Mouse (Mus musculus): Measurements from ENCODE around the gene Olfr48. TPM values are rescaled to one million over a fixed set of nuclear protein-coding genes. Genes with fewer than 3 reads are reported as not detected.

The Olfr48 gene
- not detected in 2 replicates for polyA plus RNA-seq (2016; fragmentation: Nextera tagmentation; extraction: Ambion mirVana)

DNA sequence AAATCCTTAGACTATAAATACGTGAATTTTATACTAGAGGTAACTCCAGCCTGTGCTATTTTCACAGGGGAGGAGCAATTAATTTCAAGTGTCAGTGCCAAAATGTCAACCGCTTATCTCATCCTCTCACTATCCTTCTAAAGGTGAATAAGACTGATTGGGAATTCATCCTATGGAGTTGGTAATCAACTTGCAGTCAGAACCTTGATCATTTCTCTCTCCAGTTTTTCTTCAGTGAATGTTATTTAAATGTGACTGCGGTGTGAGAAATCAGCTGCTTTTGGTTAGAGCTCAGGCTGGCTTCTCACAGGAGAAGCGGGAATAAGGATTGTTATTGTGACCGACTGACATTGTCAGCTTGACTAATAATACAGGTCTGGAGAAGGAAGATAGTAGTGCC is at the start of gene Olfr48:
Gene Olfr48, minus strand, starts transcription at position 101 of the 400 bp plus-strand sequence.
- no peaks in the 10 kb centered on the region for H3K4me1 ChIP-seq
- H3K27me3 ChIP-seq (ENCODE audit: low read depth, poor library complexity, severe bottlenecking) = no peaks in the 10 kb centered on the region
- no peaks in the 10 kb centered on the region for H3K36me3 ChIP-seq
- no peak within 1 kb of the TSS for H3K4me3 ChIP-seq
- no peaks in the 10 kb centered on the region for H3K9me3 ChIP-seq (replicated peaks)
- H3K27ac ChIP-seq = no peak within 1 kb of the TSS
- 94% methylated on average over 5 of the region's 5 CpGs for WGBS
- no peak for DNase-seq (ENCODE audit: low spot score)

GRCm38 (mm10) chr2:89878137-89878536 is 30.1 kb upstream of the Olfr48 start, which contains the start of gene Olfr1257:
Olfr1257 (plus strand) TSS chr2:89878437.
- DNase-seq (ENCODE audit: low spot score) = no peak
- Histone ChIP-seq H3K4me1 (no peaks in the 10 kb centered on the region), H3K27ac (no peak within 1 kb of the TSS), H3K36me3 (no peaks in the 10 kb centered on the region), H3K9me3 (replicated peaks) (no peaks in the 10 kb centered on the region), H3K27me3 (ENCODE audit: low read depth, poor library complexity, severe bottlenecking) (no peaks in the 10 kb centered on the region), H3K4me3 (no peak within 1 kb of the TSS)
- WGBS = 91% methylated on average over 1 of the region's 1 CpGs

GRCm38 (mm10) chr2:89849230-89849629 is 1.2 kb upstream of the Olfr48 start:
- 100% methylated on average over 1 of the region's 1 CpGs for WGBS
- no peak overlapping the region for H3K4me3 ChIP-seq
- no peaks in the 10 kb centered on the region for H3K36me3 ChIP-seq
- no peak for DNase-seq (ENCODE audit: low spot score)
- no peaks in the 10 kb centered on the region for H3K9me3 ChIP-seq (replicated peaks)
- H3K27ac ChIP-seq = no peak overlapping the region
- H3K4me1 ChIP-seq = no peaks in the 10 kb centered on the region
- no peaks in the 10 kb centered on the region for H3K27me3 ChIP-seq (ENCODE audit: low read depth, poor library complexity, severe bottlenecking)

DNA sequence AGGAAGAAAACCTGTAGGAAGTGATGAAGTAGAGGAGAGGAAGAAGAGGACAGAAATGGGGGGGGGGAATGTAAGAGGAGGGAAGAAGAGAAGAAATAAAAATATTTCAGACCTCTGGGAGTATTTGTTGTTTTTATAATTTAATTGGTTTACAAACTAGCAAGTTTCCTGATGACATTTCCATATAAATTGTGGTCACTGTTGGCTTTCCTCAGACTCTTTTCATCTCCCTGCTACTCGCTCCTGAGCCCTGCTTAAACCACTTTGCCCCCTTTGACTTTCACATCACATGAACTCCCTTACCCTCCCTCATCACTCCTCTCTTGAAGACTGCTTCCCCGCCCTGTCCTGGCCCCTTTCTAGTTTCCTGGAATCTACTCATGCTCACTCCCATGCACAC is 6.5 kb downstream of the Olfr48 start, which contains the start of gene Olfr1256:
Gene Olfr1256, minus strand, starts transcription at position 101 of the 400 bp plus-strand sequence.
- no peak for DNase-seq (ENCODE audit: low spot score)
- no peak within 1 kb of the TSS for H3K4me3 ChIP-seq
- no peaks in the 10 kb centered on the region for H3K9me3 ChIP-seq (replicated peaks)
- WGBS = 66% methylated on average over 2 of the region's 2 CpGs
- H3K27me3 ChIP-seq (ENCODE audit: low read depth, poor library complexity, severe bottlenecking) = no peaks in the 10 kb centered on the region
- H3K4me1 ChIP-seq = no peaks in the 10 kb centered on the region
- H3K27ac ChIP-seq = no peak within 1 kb of the TSS
- H3K36me3 ChIP-seq = no peaks in the 10 kb centered on the region

DNA sequence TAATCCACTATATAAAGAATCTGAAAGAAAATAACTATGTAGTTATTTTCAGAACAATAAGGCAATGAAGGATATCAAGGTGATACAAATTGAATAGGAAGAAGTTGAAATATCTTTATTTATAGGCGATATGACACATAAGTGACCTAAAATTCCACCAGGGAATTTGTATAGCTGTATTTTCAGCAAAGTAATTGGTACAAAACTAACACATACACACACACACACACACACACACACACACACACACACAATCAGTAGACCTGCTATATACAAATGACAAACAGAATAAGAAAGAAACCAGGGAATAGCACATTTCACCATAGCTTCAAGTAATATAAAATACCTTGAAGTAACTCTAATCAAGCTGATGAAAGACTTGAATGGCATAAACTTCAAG is 27.8 kb downstream of the Olfr48 start:
- no peaks in the 10 kb centered on the region for H3K9me3 ChIP-seq (replicated peaks)

DNA sequence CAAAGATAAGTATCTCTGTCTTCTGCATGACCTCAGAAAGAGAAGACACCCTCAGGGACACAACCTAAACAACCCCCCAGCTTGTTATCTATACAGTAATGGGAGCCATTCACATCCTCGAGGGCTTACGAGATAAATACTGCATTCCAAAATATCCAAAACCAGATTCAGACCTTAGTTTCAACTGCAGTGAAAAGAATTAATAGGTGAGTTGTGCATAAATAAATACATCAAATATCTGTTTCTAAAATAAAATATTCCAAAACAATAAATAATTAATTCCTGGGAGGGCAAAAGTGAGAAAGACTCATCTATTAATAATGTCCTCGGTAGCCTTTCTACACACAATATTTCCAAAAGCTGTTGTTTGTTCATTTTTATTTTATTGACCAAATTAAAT is 36.3 kb downstream of the Olfr48 start, which contains the start of gene Olfr1255:
Gene Olfr1255, plus strand, starts transcription at position 301 of the 400 bp plus-strand sequence.
- Histone ChIP-seq H3K9me3 (replicated peaks) (no peaks in the 10 kb centered on the region), H3K4me3 (no peak within 1 kb of the TSS), H3K27ac (no peak within 1 kb of the TSS), H3K36me3 (no peaks in the 10 kb centered on the region), H3K4me1 (no peaks in the 10 kb centered on the region), H3K27me3 (ENCODE audit: low read depth, poor library complexity, severe bottlenecking) (no peaks in the 10 kb centered on the region)
- no peak for DNase-seq (ENCODE audit: low spot score)
- WGBS = 95% methylated on average over 3 of the region's 3 CpGs

More for the DNA sequence above, 27.8 kb downstream of the Olfr48 start:
- H3K4me3 ChIP-seq = no peak overlapping the region
- no peaks in the 10 kb centered on the region for H3K4me1 ChIP-seq
- H3K27ac ChIP-seq = no peak overlapping the region
- no peak for DNase-seq (ENCODE audit: low spot score)
- 100% methylated on average over 1 of the region's 1 CpGs for WGBS
- H3K36me3 ChIP-seq = no peaks in the 10 kb centered on the region
- no peaks in the 10 kb centered on the region for H3K27me3 ChIP-seq (ENCODE audit: low read depth, poor library complexity, severe bottlenecking)

DNA sequence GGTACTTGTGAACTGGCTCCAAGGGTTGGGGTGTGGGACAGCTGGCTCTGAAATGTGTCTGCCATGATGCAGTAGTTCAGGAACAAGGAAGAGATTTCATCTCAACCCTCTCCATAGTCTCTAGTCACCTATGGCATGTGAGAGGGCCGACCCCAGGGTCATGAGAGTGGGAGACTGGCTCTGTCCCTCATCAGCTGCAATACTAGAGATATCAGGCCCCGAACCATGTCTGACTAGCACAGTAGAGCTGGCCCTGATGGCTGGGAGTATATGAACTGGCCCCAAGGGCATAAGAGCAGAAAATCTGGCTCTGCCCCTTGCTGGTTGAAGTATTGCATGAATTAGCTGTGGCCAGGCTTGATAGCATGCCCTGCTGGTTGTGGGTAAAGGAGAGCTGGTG is 37.3 kb downstream of the Olfr48 start:
- Histone ChIP-seq H3K4me3 (no peak overlapping the region), H3K27ac (no peak overlapping the region), H3K27me3 (ENCODE audit: low read depth, poor library complexity, severe bottlenecking) (no peaks in the 10 kb centered on the region), H3K9me3 (replicated peaks) (no peaks in the 10 kb centered on the region), H3K4me1 (no peaks in the 10 kb centered on the region), H3K36me3 (no peaks in the 10 kb centered on the region)
- 81% methylated on average over 2 of the region's 2 CpGs for WGBS
- no peak for DNase-seq (ENCODE audit: low spot score)

GRCm38 (mm10) chr2:89799583-89799982 is 48.4 kb downstream of the Olfr48 start:
- Histone ChIP-seq H3K36me3 (no peaks in the 10 kb centered on the region), H3K4me1 (no peaks in the 10 kb centered on the region), H3K27ac (no peak overlapping the region), H3K27me3 (ENCODE audit: low read depth, poor library complexity, severe bottlenecking) (no peaks in the 10 kb centered on the region), H3K9me3 (replicated peaks) (no peaks in the 10 kb centered on the region), H3K4me3 (no peak overlapping the region)
- no peak for DNase-seq (ENCODE audit: low spot score)
- 96% methylated on average over 3 of the region's 3 CpGs for WGBS

DNA sequence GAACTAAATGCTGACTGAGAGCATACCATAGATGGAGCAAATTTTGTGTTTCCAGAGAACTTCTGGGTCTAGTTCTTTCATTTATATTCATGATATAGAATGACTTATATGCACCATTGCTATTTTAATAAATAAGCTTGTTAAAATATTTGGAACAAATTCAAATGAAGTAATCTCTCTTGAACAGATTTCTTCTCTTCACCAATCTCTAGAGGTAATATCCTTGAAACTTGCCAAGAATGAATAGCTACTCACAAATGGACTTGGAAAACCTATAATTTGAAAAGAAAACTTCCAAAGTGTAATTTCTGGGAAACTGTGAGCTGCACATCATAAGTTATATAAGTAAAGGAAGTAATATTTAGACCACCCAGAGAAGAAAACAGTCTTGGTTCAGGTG is 54.5 kb downstream of the Olfr48 start, which contains the start of gene Olfr1254:
Gene Olfr1254, minus strand, starts transcription at position 101 of the 400 bp plus-strand sequence.
- Histone ChIP-seq H3K36me3 (no peaks in the 10 kb centered on the region), H3K9me3 (replicated peaks) (no peaks in the 10 kb centered on the region), H3K4me1 (no peaks in the 10 kb centered on the region), H3K27ac (no peak within 1 kb of the TSS), H3K4me3 (no peak within 1 kb of the TSS), H3K27me3 (ENCODE audit: low read depth, poor library complexity, severe bottlenecking) (no peaks in the 10 kb centered on the region)
- DNase-seq (ENCODE audit: low spot score) = no peak

Other genes starting within 250 kb of the Olfr48 start
- not detected in 2 replicates for gene Olfr1247, start 234.1 kb downstream of the Olfr48 start, polyA plus RNA-seq (2016; fragmentation: Nextera tagmentation; extraction: Ambion mirVana)
- not detected in 2 replicates for gene Olfr1248, start 230.0 kb downstream of the Olfr48 start, polyA plus RNA-seq (2016; fragmentation: Nextera tagmentation; extraction: Ambion mirVana)
- not detected in 2 replicates for gene Olfr1249, start 213.2 kb downstream of the Olfr48 start, polyA plus RNA-seq (2016; fragmentation: Nextera tagmentation; extraction: Ambion mirVana)
- gene Olfr1250, start 186.7 kb downstream of the Olfr48 start, polyA plus RNA-seq (2016; fragmentation: Nextera tagmentation; extraction: Ambion mirVana) = not detected in 2 replicates
- gene Olfr1251, start 176.3 kb downstream of the Olfr48 start, polyA plus RNA-seq (2016; fragmentation: Nextera tagmentation; extraction: Ambion mirVana) = not detected in 2 replicates
- gene Olfr1252, start 123.2 kb downstream of the Olfr48 start, polyA plus RNA-seq (2016; fragmentation: Nextera tagmentation; extraction: Ambion mirVana) = not detected in 2 replicates
- not detected in 2 replicates for gene Olfr1253, start 91.1 kb downstream of the Olfr48 start, polyA plus RNA-seq (2016; fragmentation: Nextera tagmentation; extraction: Ambion mirVana)
- not detected in 2 replicates for gene Olfr1254, start 54.6 kb downstream of the Olfr48 start, polyA plus RNA-seq (2016; fragmentation: Nextera tagmentation; extraction: Ambion mirVana)
- gene Olfr1255, start 36.2 kb downstream of the Olfr48 start, polyA plus RNA-seq (2016; fragmentation: Nextera tagmentation; extraction: Ambion mirVana) = not detected in 2 replicates
- gene Olfr1256, start 6.7 kb downstream of the Olfr48 start, polyA plus RNA-seq (2016; fragmentation: Nextera tagmentation; extraction: Ambion mirVana) = not detected in 2 replicates
- not detected in 2 replicates for gene Olfr1257, start 30.2 kb upstream of the Olfr48 start, polyA plus RNA-seq (2016; fragmentation: Nextera tagmentation; extraction: Ambion mirVana)
- gene Olfr1258, start 79.1 kb upstream of the Olfr48 start, polyA plus RNA-seq (2016; fragmentation: Nextera tagmentation; extraction: Ambion mirVana) = not detected in 2 replicates
- not detected in 2 replicates for gene Olfr1259, start 100.5 kb upstream of the Olfr48 start, polyA plus RNA-seq (2016; fragmentation: Nextera tagmentation; extraction: Ambion mirVana)
- gene Olfr1260, start 126.1 kb upstream of the Olfr48 start, polyA plus RNA-seq (2016; fragmentation: Nextera tagmentation; extraction: Ambion mirVana) = not detected in 2 replicates
- gene Olfr1261, start 143.0 kb upstream of the Olfr48 start, polyA plus RNA-seq (2016; fragmentation: Nextera tagmentation; extraction: Ambion mirVana) = not detected in 2 replicates
- not detected in 2 replicates for gene Olfr1262, start 151.9 kb upstream of the Olfr48 start, polyA plus RNA-seq (2016; fragmentation: Nextera tagmentation; extraction: Ambion mirVana)
- not detected in 2 replicates for gene Olfr1263, start 163.9 kb upstream of the Olfr48 start, polyA plus RNA-seq (2016; fragmentation: Nextera tagmentation; extraction: Ambion mirVana)
- gene Olfr1264, start 177.4 kb upstream of the Olfr48 start, polyA plus RNA-seq (2016; fragmentation: Nextera tagmentation; extraction: Ambion mirVana) = not detected in 2 replicates
- not detected in 2 replicates for gene Olfr1265, start 187.1 kb upstream of the Olfr48 start, polyA plus RNA-seq (2016; fragmentation: Nextera tagmentation; extraction: Ambion mirVana)
- gene Olfr140, start 215.4 kb upstream of the Olfr48 start, polyA plus RNA-seq (2016; fragmentation: Nextera tagmentation; extraction: Ambion mirVana) = not detected in 2 replicates